Mouse (Mus musculus) bone marrow, adult 2 months (tissue): ENCODE data around the gene Cers3.

ENCODE experiments used
- CTCF ChIP-seq: fragments of 200-500 bp; IDR thresholded peaks from 2 replicates; pipeline ENCODE4 v1.5.1; 2011; ENCODE audit warnings: low read length, control low read depth; ENCODE audit not compliant: control insufficient read depth, insufficient read depth
- POLR2A ChIP-seq: fragments of 200-500 bp; IDR thresholded peaks from 2 replicates; pipeline ENCODE4 v1.6.1; 2011; ENCODE audit warnings: low read depth, mild to moderate bottlenecking, control low read depth, low read length, borderline replicate concordance; ENCODE audit not compliant: control insufficient read depth

DNA sequence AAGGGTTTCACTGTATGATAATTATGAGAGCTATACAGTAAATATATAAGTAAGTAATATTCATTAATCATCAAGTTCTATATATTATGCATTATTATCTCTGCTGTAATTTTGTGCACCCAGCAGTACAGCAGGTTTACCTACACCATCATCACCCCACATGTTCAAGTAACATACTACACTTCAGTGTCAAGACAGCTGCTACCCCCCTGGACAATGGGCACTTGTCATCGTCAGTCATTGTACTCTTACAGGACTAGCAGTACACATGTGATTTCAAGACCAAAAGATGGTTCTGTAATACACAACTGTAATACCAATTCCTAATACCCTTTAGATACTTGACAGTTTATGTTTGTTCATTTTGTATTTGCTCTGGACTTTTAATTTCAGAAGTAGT, 54.0 kb downstream of the Cers3 start:
- no peak for TF ChIP-seq POLR2A
- TF ChIP-seq CTCF, result no peak
